Mouse (Mus musculus): ENCODE measurements around the gene Pitx3. TPM values are rescaled to one million over a fixed set of nuclear protein-coding genes. Genes with fewer than 3 reads are reported as not detected.
A peak's percentile ranks its signal among the peaks of the same experiment; 100 is the strongest.

The Pitx3 gene
- total RNA-seq (2014; rRNA removed) (0.31 TPM in 1 of 2 replicates, not detected in the other), polyA plus RNA-seq (2015; fragmentation: Nextera tagmentation; extraction: Ambion mirVana) (0.41 TPM in 1 of 2 replicates, not detected in the other)

- H3K9me3 ChIP-seq (ENCODE audit: low read length), result no peaks in the 10 kb centered on the region
- ATAC-seq, result no peak
- H3K4me1 ChIP-seq (ENCODE audit: insufficient read depth), result peaks cover 11% of the 10 kb centered on the region; the same call in 1 of the 2 replicates
- no peak within 1 kb of the TSS for H3K9ac ChIP-seq
- peak within 1 kb of the TSS; percentile 40 for H3K4me3 ChIP-seq (ENCODE audit: low read depth, low read length)
- no peak for DNase-seq
- H3K36me3 ChIP-seq (ENCODE audit: insufficient read depth), result no peaks in the 10 kb centered on the region
- H3K27ac ChIP-seq (ENCODE audit: low read depth, low read length), result no peak within 1 kb of the TSS
- H3K27me3 ChIP-seq (ENCODE audit: insufficient read depth, low read length), result peaks cover 52% of the 10 kb centered on the region
- WGBS, result 4% methylated on average over 47 of the region's 47 CpGs
- TF ChIP-seq CTCF (IDR thresholded peaks at IDR 0.05; ENCODE audit: low read depth), result no peak
- H3K4me2 ChIP-seq (ENCODE audit: low read depth), result peak within 1 kb of the TSS; percentile 83
Measured at GRCm38 (mm10) chr19:46147511-46148371, at the start of gene Pitx3. Pitx3 (minus strand) TSS chr19:46148326.

GRCm38 (mm10) chr19:46187203-46187602, 39.1 kb upstream of the Pitx3 start:
- no peaks in the 10 kb centered on the region for H3K27me3 ChIP-seq (ENCODE audit: insufficient read depth, low read length)

GRCm38 (mm10) chr19:46186611-46187010, 38.5 kb upstream of the Pitx3 start:
- no peaks in the 10 kb centered on the region for H3K27me3 ChIP-seq (ENCODE audit: insufficient read depth, low read length)
- TF ChIP-seq CTCF (IDR thresholded peaks at IDR 0.05; ENCODE audit: low read depth), result no peak
- H3K4me1 ChIP-seq (ENCODE audit: insufficient read depth), result no peaks in the 10 kb centered on the region
- no peak for DNase-seq
- WGBS, result 53% methylated on average over 3 of the region's 3 CpGs
- no peak overlapping the region for H3K4me3 ChIP-seq (ENCODE audit: low read depth, low read length)
- H3K4me2 ChIP-seq (ENCODE audit: low read depth), result no peak overlapping the region
- ATAC-seq, result no peak
- no peak overlapping the region for H3K9ac ChIP-seq
- 0 out of 2 replicates have a peak, but pooled peaks cover 5% of the 10 kb centered on the region for H3K36me3 ChIP-seq (ENCODE audit: insufficient read depth)
- no peaks in the 10 kb centered on the region for H3K9me3 ChIP-seq (ENCODE audit: low read length)
- no peak overlapping the region for H3K27ac ChIP-seq (ENCODE audit: low read depth, low read length)

More at GRCm38 (mm10) chr19:46187203-46187602, 39.1 kb upstream of the Pitx3 start:
- Histone ChIP-seq H3K27ac (ENCODE audit: low read depth, low read length) (no peak overlapping the region), H3K9me3 (ENCODE audit: low read length) (no peaks in the 10 kb centered on the region), H3K36me3 (ENCODE audit: insufficient read depth) (0 out of 2 replicates have a peak, but pooled peaks cover 3% of the 10 kb centered on the region), H3K4me3 (ENCODE audit: low read depth, low read length) (no peak overlapping the region), H3K9ac (no peak overlapping the region), H3K4me2 (ENCODE audit: low read depth) (no peak overlapping the region), H3K4me1 (ENCODE audit: insufficient read depth) (no peaks in the 10 kb centered on the region)
- TF ChIP-seq CTCF (IDR thresholded peaks at IDR 0.05; ENCODE audit: low read depth), result no peak
- no peak for ATAC-seq
- 77% methylated on average over 2 of the region's 2 CpGs for WGBS
- no peak for DNase-seq

- Histone ChIP-seq H3K4me2 (ENCODE audit: low read depth) (no peak overlapping the region), H3K9ac (no peak overlapping the region), H3K9me3 (ENCODE audit: low read length) (no peaks in the 10 kb centered on the region), H3K36me3 (ENCODE audit: insufficient read depth) (0 out of 2 replicates have a peak, but pooled peaks cover 5% of the 10 kb centered on the region), H3K4me3 (ENCODE audit: low read depth, low read length) (no peak overlapping the region), H3K4me1 (ENCODE audit: insufficient read depth) (no peaks in the 10 kb centered on the region), H3K27me3 (ENCODE audit: insufficient read depth, low read length) (no peaks in the 10 kb centered on the region), H3K27ac (ENCODE audit: low read depth, low read length) (no peak overlapping the region)
- TF ChIP-seq CTCF (IDR thresholded peaks at IDR 0.05; ENCODE audit: low read depth), result no peak
- WGBS, result 92% methylated on average over 3 of the region's 3 CpGs
- no peak for ATAC-seq
- DNase-seq, result no peak
Measured at GRCm38 (mm10) chr19:46182241-46182640, 34.1 kb upstream of the Pitx3 start.

- no peaks in the 10 kb centered on the region for H3K9me3 ChIP-seq (ENCODE audit: low read length)
- WGBS, result 89% methylated on average over 2 of the region's 2 CpGs
- ATAC-seq (no peak), DNase-seq (no peak)
- no peaks in the 10 kb centered on the region for H3K4me1 ChIP-seq (ENCODE audit: insufficient read depth)
- no peak overlapping the region for H3K27ac ChIP-seq (ENCODE audit: low read depth, low read length)
- TF ChIP-seq CTCF (IDR thresholded peaks at IDR 0.05; ENCODE audit: low read depth), result no peak
- H3K27me3 ChIP-seq (ENCODE audit: insufficient read depth, low read length), result no peaks in the 10 kb centered on the region
- no peak overlapping the region for H3K9ac ChIP-seq
- H3K36me3 ChIP-seq (ENCODE audit: insufficient read depth), result 0 out of 2 replicates have a peak, but pooled peaks cover 5% of the 10 kb centered on the region
- H3K4me2 ChIP-seq (ENCODE audit: low read depth), result no peak overlapping the region
- no peak overlapping the region for H3K4me3 ChIP-seq (ENCODE audit: low read depth, low read length)
Measured at GRCm38 (mm10) chr19:46180274-46180673, 32.1 kb upstream of the Pitx3 start.

GRCm38 (mm10) chr19:46177046-46177445, 28.9 kb upstream of the Pitx3 start:
- no peak for ATAC-seq
- H3K27ac ChIP-seq (ENCODE audit: low read depth, low read length), result no peak overlapping the region
- H3K4me3 ChIP-seq (ENCODE audit: low read depth, low read length), result no peak overlapping the region
- 32% methylated on average over 5 of the region's 5 CpGs for WGBS
- H3K9me3 ChIP-seq (ENCODE audit: low read length), result no peaks in the 10 kb centered on the region
- no peaks in the 10 kb centered on the region for H3K27me3 ChIP-seq (ENCODE audit: insufficient read depth, low read length)
- no peak for DNase-seq
- no peak overlapping the region for H3K4me2 ChIP-seq (ENCODE audit: low read depth)
- no peak for TF ChIP-seq CTCF (IDR thresholded peaks at IDR 0.05; ENCODE audit: low read depth)
- no peak overlapping the region for H3K9ac ChIP-seq
- peaks cover 4% of the 10 kb centered on the region; the same call in 1 of the 2 replicates for H3K36me3 ChIP-seq (ENCODE audit: insufficient read depth)
- H3K4me1 ChIP-seq (ENCODE audit: insufficient read depth), result no peaks in the 10 kb centered on the region

- no peak for ATAC-seq
Measured at GRCm38 (mm10) chr19:46175173-46175572, 27.0 kb upstream of the Pitx3 start.

More at GRCm38 (mm10) chr19:46175173-46175572, 27.0 kb upstream of the Pitx3 start:
- no peak overlapping the region for H3K4me2 ChIP-seq (ENCODE audit: low read depth)
- DNase-seq, result no peak
- H3K4me1 ChIP-seq (ENCODE audit: insufficient read depth), result no peaks in the 10 kb centered on the region
- no peaks in the 10 kb centered on the region for H3K9me3 ChIP-seq (ENCODE audit: low read length)
- H3K27me3 ChIP-seq (ENCODE audit: insufficient read depth, low read length), result no peaks in the 10 kb centered on the region
- TF ChIP-seq CTCF (IDR thresholded peaks at IDR 0.05; ENCODE audit: low read depth), result no peak
- H3K4me3 ChIP-seq (ENCODE audit: low read depth, low read length), result no peak overlapping the region
- no peak overlapping the region for H3K9ac ChIP-seq
- peaks cover 12% of the 10 kb centered on the region; the same call in 1 of the 2 replicates for H3K36me3 ChIP-seq (ENCODE audit: insufficient read depth)
- H3K27ac ChIP-seq (ENCODE audit: low read depth, low read length), result no peak overlapping the region
